Mouse (Mus musculus): ENCODE data around the gene Cpxm1.

DNA sequence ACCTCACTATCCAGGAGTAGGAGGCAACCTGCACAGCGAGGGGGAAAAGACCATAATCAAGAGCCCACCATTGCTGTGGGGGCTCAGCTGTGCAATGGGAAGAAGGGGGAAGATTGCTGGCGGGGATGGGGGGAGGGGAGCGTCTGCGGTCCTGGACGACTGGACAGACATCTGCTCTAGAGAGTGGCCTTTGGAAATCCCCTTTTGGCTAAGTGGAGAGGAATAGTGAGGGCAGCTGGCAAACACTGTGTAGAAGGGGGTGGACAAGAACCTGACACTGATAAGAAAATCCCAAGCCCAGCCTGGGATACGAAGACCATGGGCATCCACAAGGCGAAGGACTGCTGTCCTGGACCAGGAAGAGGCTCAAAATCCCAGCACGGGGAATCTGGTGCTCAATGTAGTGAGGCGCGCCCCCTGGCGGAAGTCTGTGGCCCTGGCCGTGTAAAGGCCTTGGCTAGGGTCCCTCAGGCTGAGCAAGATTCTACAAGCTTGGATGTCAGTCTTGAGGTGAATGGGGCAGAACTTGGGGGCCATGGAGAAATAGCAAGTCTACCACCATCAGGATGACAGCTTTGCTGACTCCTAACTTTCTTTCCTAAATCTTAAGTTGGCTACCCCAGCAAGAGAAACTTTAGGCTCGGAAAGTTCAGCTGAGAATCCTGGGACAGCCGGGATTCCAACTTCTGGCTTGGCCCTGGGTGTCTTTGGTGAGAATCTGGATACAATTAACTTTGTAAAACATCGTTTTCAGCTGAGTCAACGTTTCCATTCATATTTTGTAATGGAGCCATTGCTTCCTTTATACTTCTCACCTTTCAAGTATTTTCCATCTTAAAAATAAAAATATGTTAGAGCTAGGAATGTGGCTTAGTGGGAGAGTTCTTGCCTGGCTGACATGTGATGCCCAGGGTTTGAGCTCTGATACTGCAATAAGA, 14.5 kb upstream of the Cpxm1 start:
- TF ChIP-seq CTCF (IDR thresholded peaks at IDR 0.05; ENCODE audit: low read depth, low read length): peak; percentile 86
- TF ChIP-seq POLR2A (IDR thresholded peaks at IDR 0.05; ENCODE audit: borderline replicate concordance, low read depth, low read length): no peak

All from bone marrow macrophage, adult 2 months (primary cell).